Mouse (Mus musculus): ENCODE results near the gene Hdac4.

Gene Hdac4

GRCm38 (mm10) chr1:92195360-92196149 is at the start of gene Hdac4:
Hdac4 (minus strand) TSS chr1:92195699.
- no peak for DNase-seq

GRCm38 (mm10) chr1:92243549-92243948 is 48.0 kb upstream of the Hdac4 start:
- no peak for DNase-seq

- no peak for DNase-seq
Observed at GRCm38 (mm10) chr1:92240072-92240471, 44.6 kb upstream of the Hdac4 start.

- DNase-seq: no peak
Observed at GRCm38 (mm10) chr1:92235600-92235999, 40.1 kb upstream of the Hdac4 start.

GRCm38 (mm10) chr1:92225297-92225696 is 29.8 kb upstream of the Hdac4 start:
- no peak for DNase-seq

- DNase-seq: no peak
Observed at GRCm38 (mm10) chr1:92223956-92224891, 28.7 kb upstream of the Hdac4 start.

- DNase-seq: no peak
Observed at GRCm38 (mm10) chr1:92216710-92217109, 21.2 kb upstream of the Hdac4 start.

GRCm38 (mm10) chr1:92215996-92216630 is 20.6 kb upstream of the Hdac4 start:
- DNase-seq: peak; percentile 6

GRCm38 (mm10) chr1:92215131-92215638 is 19.7 kb upstream of the Hdac4 start:
- DNase-seq: no peak

- DNase-seq: no peak
Observed at GRCm38 (mm10) chr1:92212003-92212750, 16.7 kb upstream of the Hdac4 start.

- no peak for DNase-seq
Observed at GRCm38 (mm10) chr1:92202639-92203352, 7.3 kb upstream of the Hdac4 start.

- no peak for DNase-seq
Observed at GRCm38 (mm10) chr1:92190463-92190862, 5.0 kb downstream of the Hdac4 start.

- DNase-seq: no peak
Observed at GRCm38 (mm10) chr1:92187137-92187536, 8.4 kb downstream of the Hdac4 start.

GRCm38 (mm10) chr1:92184600-92184999 is 10.9 kb downstream of the Hdac4 start:
- DNase-seq: no peak

- no peak for DNase-seq
Observed at GRCm38 (mm10) chr1:92183101-92183790, 12.3 kb downstream of the Hdac4 start.

- DNase-seq: no peak
Observed at GRCm38 (mm10) chr1:92181970-92182369, 13.5 kb downstream of the Hdac4 start.

- DNase-seq: peak; percentile 100
Observed at GRCm38 (mm10) chr1:92180141-92181137, 15.1 kb downstream of the Hdac4 start.

- peak; percentile 59 for DNase-seq
Observed at GRCm38 (mm10) chr1:92179489-92180006, 16.0 kb downstream of the Hdac4 start.

GRCm38 (mm10) chr1:92179070-92179469 is 16.4 kb downstream of the Hdac4 start:
- no peak for DNase-seq

All from kidney, adult 9 months (tissue).